ENCODE assay signal across 9 mouse cellular contexts in genomic region chr6:72989028-72989736, GRCm38 (mm10). TPM values are rescaled to one million over a fixed set of nuclear protein-coding genes. Genes with fewer than 3 reads are reported as not detected.
DNase-seq lines count a peak whose midpoint lies in the region; ATAC-seq and TF ChIP-seq lines count a peak whose summit lies in the region.
"Had no signal": no experiment of that assay in that cellular context is flagged by ENCODE, and none has a peak within 500 bp of the region (broad histone marks: within the 10 kb centered on the region; RNA-seq: fewer than 3 reads in every experiment).

No protein-coding gene starts in this region.

- H3K36me3 ChIP-seq in ES-E14 (ENCODE audit: control insufficient read depth, insufficient read depth, low read length, poor library complexity, severe bottlenecking) = no peaks in the 10 kb centered on the region
- no peaks in the 10 kb centered on the region for H3K36me3 ChIP-seq in embryonic facial prominence, embryonic 13.5 days
- H3K36me3 ChIP-seq in limb, embryonic 15.5 days = no peaks in the 10 kb centered on the region

- WGBS in embryonic facial prominence, embryonic 13.5 days = 26% methylated on average over 7 of the region's 7 CpGs
- 18% methylated on average over 7 of the region's 7 CpGs for whole genome bisulfite sequencing in limb, embryonic 15.5 days

- no peak overlapping the region for H3K4me2 ChIP-seq in embryonic facial prominence, embryonic 13.5 days
- no peak overlapping the region for H3K4me2 ChIP-seq in limb, embryonic 15.5 days

- in situ Hi-C loops in ES-E14 (cut with MboI; ENCODE audit: low sequenced_read_pairs in 2 of 2, unreplicated experiment in 2 of 2) = no loop called here

- no peaks in the 10 kb centered on the region for H3K27me3 ChIP-seq in embryonic facial prominence, embryonic 13.5 days
- no peaks in the 10 kb centered on the region for H3K27me3 ChIP-seq in limb, embryonic 15.5 days

- H3K4me3 ChIP-seq in ES-E14 (ENCODE audit: insufficient read depth in 1 of 2, low read depth in 1 of 2, low read length in 2 of 2, poor library complexity in 1 of 2, severe bottlenecking in 1 of 2) = no peak overlapping the region
- H3K4me3 ChIP-seq in embryonic facial prominence, embryonic 13.5 days = no peak overlapping the region
- no peak overlapping the region for H3K4me3 ChIP-seq in limb, embryonic 15.5 days
- H3K4me3 ChIP-seq: erythroblast, embryonic 14.5 days had no signal

- H3K27ac ChIP-seq in ES-E14 (ENCODE audit: insufficient read depth, low read depth, low read length, poor library complexity, severe bottlenecking) = no peak overlapping the region
- no peak overlapping the region for H3K27ac ChIP-seq in embryonic facial prominence, embryonic 13.5 days
- no peak overlapping the region for H3K27ac ChIP-seq in limb, embryonic 15.5 days

- H3K4me1 ChIP-seq in ES-E14 (ENCODE audit: control insufficient read depth in 2 of 2, insufficient read depth in 2 of 2, low read length in 2 of 2, poor library complexity in 1 of 2) = no peaks in the 10 kb centered on the region
- H3K4me1 ChIP-seq in embryonic facial prominence, embryonic 13.5 days = peaks cover 11% of the 10 kb centered on the region; the same call in 1 of the 2 replicates
- H3K4me1 ChIP-seq in limb, embryonic 15.5 days = peaks cover 24% of the 10 kb centered on the region

- H3K9ac ChIP-seq in ES-E14 (ENCODE audit: insufficient read depth, low read depth, low read length, poor library complexity, severe bottlenecking) = no peak overlapping the region
- H3K9ac ChIP-seq in embryonic facial prominence, embryonic 13.5 days = no peak overlapping the region
- no peak overlapping the region for H3K9ac ChIP-seq in limb, embryonic 15.5 days

- DNase-seq in embryo, embryonic 10 days (ENCODE audit: low spot score) = peak; percentile 59
- DNase-seq in embryo, embryonic 9.5 days (ENCODE audit: extremely low spot score) = no peak
- DNase-seq in ES-E14 (ENCODE audit: low read depth, low spot score) = no peak
- no peak for DNase-seq in ovary, postnatal 36 days (ENCODE audit: low spot score)
- DNase-seq in layer of hippocampus, adult 9-10 months (ENCODE audit: low spot score) = no peak
- DNase-seq in adrenal gland, postnatal 14 days = no peak

- H3K9me3 ChIP-seq in ES-E14 (ENCODE audit: control insufficient read depth, insufficient read depth, low read depth, low read length) = 0 out of 2 replicates have a peak, but pooled peaks cover 1% of the 10 kb centered on the region
- no peaks in the 10 kb centered on the region for H3K9me3 ChIP-seq in embryonic facial prominence, embryonic 13.5 days
- no peaks in the 10 kb centered on the region for H3K9me3 ChIP-seq in limb, embryonic 15.5 days

- peak; percentile 56; the same call in 1 of the 2 replicates for ATAC-seq in embryonic facial prominence, embryonic 13.5 days (ENCODE audit: insufficient number of reproducible peaks, insufficient read depth, low FRiP score, low TSS enrichment, low read depth)
- peak; percentile 76 for ATAC-seq in limb, embryonic 15.5 days (ENCODE audit: insufficient number of reproducible peaks, low FRiP score, low TSS enrichment, low read depth)

TF ChIP-seq in ES-E14, 5 proteins besides CTCF, POLR2A, EP300 and RAD21:
- TF ChIP-seq MAFK (IDR thresholded peaks at IDR 0.05; ENCODE audit: insufficient read depth, low read depth, low read length) = 0 out of 2 replicates have a peak, but pooled peaks have one; percentile 9
- no peak for TF ChIP-seq HCFC1 (IDR thresholded peaks at IDR 0.05; ENCODE audit: borderline replicate concordance, insufficient read depth, low read length)

RNA-seq across cellular contexts. Expression of gene Tmsb10, which starts 30.6 kb away (rescaled TPM):
- total RNA-seq in ES-E14 (2012; rRNA removed) = 430 and 651 TPM in 2 replicates
- 2,558 and 2,783 TPM in 2 replicates for polyA plus RNA-seq in embryonic facial prominence, embryonic 13.5 days (2015; fragmentation: Nextera tagmentation; extraction: Ambion mirVana)
- polyA plus RNA-seq in limb, embryonic 15.5 days (2015; fragmentation: Nextera tagmentation; extraction: Ambion mirVana) = 1,634 and 1,767 TPM in 2 replicates
- total RNA-seq in adrenal gland, postnatal 14 days (2021) = 355 and 495 TPM in 2 replicates
